Mouse (Mus musculus) olfactory bulb, adult 2 months (tissue): Measurements from ENCODE around the gene Speer4b.

Experiments used
- CTCF ChIP-seq: fragments of 200-500 bp; IDR thresholded peaks from 2 replicates; pipeline ENCODE4 v1.5.1; 2012; ENCODE audit warnings: low read depth, mild to moderate bottlenecking, low read length, moderate library complexity; ENCODE audit not compliant: insufficient read depth
- POLR2A ChIP-seq: fragments of 200-500 bp; IDR thresholded peaks from 2 replicates; pipeline ENCODE4 v1.6.1; 2012; ENCODE audit warnings: mild to moderate bottlenecking, low read depth, low read length, moderate library complexity; ENCODE audit not compliant: insufficient read depth

- TF ChIP-seq POLR2A (no peak), CTCF (no peak)
Measured at GRCm38 (mm10) chr5:27456981-27457380, 44.3 kb downstream of the Speer4b start.
